Mouse (Mus musculus): Measurements from ENCODE around the gene Hoxd4. TPM values are rescaled to one million over a fixed set of nuclear protein-coding genes. Genes with fewer than 3 reads are reported as not detected.

The Hoxd4 gene
- polyA plus RNA-seq, 1 experiment: 2.6 TPM

GRCm38 (mm10) chr2:74686301-74686987 lies 25.3 kb upstream of the Hoxd4 start:
- H3K4me1 ChIP-seq (ENCODE audit: control insufficient read depth, insufficient read depth, insufficient read length, low read length): no peaks in the 10 kb centered on the region; the same call in 1 of the 2 replicates
- H3K27ac ChIP-seq (replicated peaks; ENCODE audit: low read depth, low read length): no peak overlapping the region
- H3K4me3 ChIP-seq (ENCODE audit: insufficient read depth, low read depth, low read length): no peak overlapping the region

GRCm38 (mm10) chr2:74686988-74687697 lies 24.6 kb upstream of the Hoxd4 start:
- H3K4me1 ChIP-seq (ENCODE audit: control insufficient read depth, insufficient read depth, insufficient read length, low read length): peaks cover 1% of the 10 kb centered on the region; the same call in 1 of the 2 replicates
- no peak overlapping the region for H3K4me3 ChIP-seq (ENCODE audit: insufficient read depth, low read depth, low read length)
- no peak overlapping the region for H3K27ac ChIP-seq (replicated peaks; ENCODE audit: low read depth, low read length)

- Histone ChIP-seq H3K4me3 (ENCODE audit: insufficient read depth, low read depth, low read length) (no peak overlapping the region), H3K27ac (replicated peaks; ENCODE audit: low read depth, low read length) (no peak overlapping the region), H3K4me1 (ENCODE audit: control insufficient read depth, insufficient read depth, insufficient read length, low read length) (0 out of 2 replicates have a peak, but pooled peaks cover 5% of the 10 kb centered on the region)
Observed at GRCm38 (mm10) chr2:74687698-74688555, 23.8 kb upstream of the Hoxd4 start.

- 0 out of 2 replicates have a peak, but pooled peaks cover 5% of the 10 kb centered on the region for H3K4me1 ChIP-seq (ENCODE audit: control insufficient read depth, insufficient read depth, insufficient read length, low read length)
- no peak overlapping the region for H3K4me3 ChIP-seq (ENCODE audit: insufficient read depth, low read depth, low read length)
- no peak overlapping the region for H3K27ac ChIP-seq (replicated peaks; ENCODE audit: low read depth, low read length)
Observed at GRCm38 (mm10) chr2:74688795-74689573, 22.7 kb upstream of the Hoxd4 start.

- H3K27ac ChIP-seq (replicated peaks; ENCODE audit: low read depth, low read length): no peak overlapping the region
Observed at GRCm38 (mm10) chr2:74689574-74690337, 22.0 kb upstream of the Hoxd4 start.

GRCm38 (mm10) chr2:74690338-74690716 lies 21.4 kb upstream of the Hoxd4 start:
- Histone ChIP-seq H3K4me1 (ENCODE audit: control insufficient read depth, insufficient read depth, insufficient read length, low read length) (0 out of 2 replicates have a peak, but pooled peaks cover 5% of the 10 kb centered on the region), H3K4me3 (ENCODE audit: insufficient read depth, low read depth, low read length) (no peak overlapping the region), H3K27ac (replicated peaks; ENCODE audit: low read depth, low read length) (no peak overlapping the region)

More at GRCm38 (mm10) chr2:74689574-74690337, 22.0 kb upstream of the Hoxd4 start:
- Histone ChIP-seq H3K4me3 (ENCODE audit: insufficient read depth, low read depth, low read length) (no peak overlapping the region), H3K4me1 (ENCODE audit: control insufficient read depth, insufficient read depth, insufficient read length, low read length) (0 out of 2 replicates have a peak, but pooled peaks cover 5% of the 10 kb centered on the region)

GRCm38 (mm10) chr2:74691022-74691951 lies 20.4 kb upstream of the Hoxd4 start, which contains the start of gene Hoxd10:
TSS of gene Hoxd10 (plus strand) at chr2:74691924.
- 0 out of 2 replicates have a peak, but pooled peaks cover 5% of the 10 kb centered on the region for H3K4me1 ChIP-seq (ENCODE audit: control insufficient read depth, insufficient read depth, insufficient read length, low read length)
- H3K27ac ChIP-seq (replicated peaks; ENCODE audit: low read depth, low read length): no peak within 1 kb of the TSS
- H3K4me3 ChIP-seq (ENCODE audit: insufficient read depth, low read depth, low read length): peak within 1 kb of the TSS; percentile 23

GRCm38 (mm10) chr2:74691995-74692807 lies 19.5 kb upstream of the Hoxd4 start:
- H3K4me1 ChIP-seq (ENCODE audit: control insufficient read depth, insufficient read depth, insufficient read length, low read length): 0 out of 2 replicates have a peak, but pooled peaks cover 5% of the 10 kb centered on the region
- H3K27ac ChIP-seq (replicated peaks; ENCODE audit: low read depth, low read length): no peak overlapping the region
- peak overlapping the region; percentile 8; the same call in 1 of the 2 replicates for H3K4me3 ChIP-seq (ENCODE audit: insufficient read depth, low read depth, low read length)

GRCm38 (mm10) chr2:74692808-74693431 lies 18.8 kb upstream of the Hoxd4 start:
- Histone ChIP-seq H3K4me3 (ENCODE audit: insufficient read depth, low read depth, low read length) (0 out of 2 replicates have a peak overlapping the region, but pooled peaks have one; percentile 8), H3K27ac (replicated peaks; ENCODE audit: low read depth, low read length) (no peak overlapping the region), H3K4me1 (ENCODE audit: control insufficient read depth, insufficient read depth, insufficient read length, low read length) (0 out of 2 replicates have a peak, but pooled peaks cover 5% of the 10 kb centered on the region)

- no peak overlapping the region for H3K27ac ChIP-seq (replicated peaks; ENCODE audit: low read depth, low read length)
- no peak overlapping the region for H3K4me3 ChIP-seq (ENCODE audit: insufficient read depth, low read depth, low read length)
- 0 out of 2 replicates have a peak, but pooled peaks cover 5% of the 10 kb centered on the region for H3K4me1 ChIP-seq (ENCODE audit: control insufficient read depth, insufficient read depth, insufficient read length, low read length)
Observed at GRCm38 (mm10) chr2:74693432-74693827, 18.3 kb upstream of the Hoxd4 start.

- H3K4me1 ChIP-seq (ENCODE audit: control insufficient read depth, insufficient read depth, insufficient read length, low read length): 0 out of 2 replicates have a peak, but pooled peaks cover 5% of the 10 kb centered on the region
- H3K4me3 ChIP-seq (ENCODE audit: insufficient read depth, low read depth, low read length): no peak overlapping the region
- no peak overlapping the region for H3K27ac ChIP-seq (replicated peaks; ENCODE audit: low read depth, low read length)
Observed at GRCm38 (mm10) chr2:74694066-74694465, 17.7 kb upstream of the Hoxd4 start.

GRCm38 (mm10) chr2:74695383-74695782 lies 16.3 kb upstream of the Hoxd4 start:
- Histone ChIP-seq H3K4me3 (ENCODE audit: insufficient read depth, low read depth, low read length) (no peak overlapping the region), H3K27ac (replicated peaks; ENCODE audit: low read depth, low read length) (no peak overlapping the region)

More at GRCm38 (mm10) chr2:74695383-74695782, 16.3 kb upstream of the Hoxd4 start:
- H3K4me1 ChIP-seq (ENCODE audit: control insufficient read depth, insufficient read depth, insufficient read length, low read length): 0 out of 2 replicates have a peak, but pooled peaks cover 5% of the 10 kb centered on the region

Measured in brown adipose tissue, adult 24 weeks (tissue).